Mouse (Mus musculus): ENCODE measurements around the gene Cabp7. TPM values are rescaled to one million over a fixed set of nuclear protein-coding genes. Genes with fewer than 3 reads are reported as not detected.

Cabp7 gene
- 2.3 and 2.7 TPM in 2 replicates for polyA plus RNA-seq (2015; fragmentation: Nextera tagmentation; extraction: Ambion mirVana)

DNA sequence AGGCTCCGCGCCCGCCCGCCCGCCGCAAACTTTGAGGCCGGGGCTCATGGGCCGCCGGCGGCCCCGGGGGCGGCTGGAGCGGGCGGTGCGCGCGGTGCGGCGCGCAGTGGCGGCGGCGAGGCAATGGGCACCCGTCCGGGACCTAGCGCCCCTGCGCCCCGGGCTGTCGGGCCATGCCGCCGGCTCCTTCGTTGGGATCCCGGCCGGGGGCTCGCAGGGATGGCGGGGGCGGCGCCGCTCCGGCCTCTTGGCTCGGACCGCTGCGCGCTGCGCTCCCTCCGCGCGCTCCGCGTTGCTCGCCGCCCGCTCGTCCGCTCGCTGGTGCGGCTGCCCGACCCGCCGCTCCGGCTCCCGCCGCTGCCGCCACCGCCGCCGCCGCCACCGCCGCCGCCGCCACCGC is at the start of gene Cabp7:
TSS of gene Cabp7 (minus strand) at position 46 of the 400 bp plus-strand sequence.
- Histone ChIP-seq H3K27ac (replicated peaks) (no peak within 1 kb of the TSS), H3K4me2 (peak within 1 kb of the TSS; percentile 100), H3K9ac (peak within 1 kb of the TSS; percentile 56), H3K4me3 (peak within 1 kb of the TSS; percentile 61), H3K4me1 (replicated peaks) (peaks cover 32% of the 10 kb centered on the region), H3K27me3 (peaks cover 52% of the 10 kb centered on the region), H3K9me3 (no peaks in the 10 kb centered on the region), H3K36me3 (no peaks in the 10 kb centered on the region)
- 0% methylated on average over 9 of the region's 73 CpGs for WGBS
- ATAC-seq (ENCODE audit: low FRiP score, low read depth), result peak; percentile 20; the same call in 1 of the 2 replicates

DNA sequence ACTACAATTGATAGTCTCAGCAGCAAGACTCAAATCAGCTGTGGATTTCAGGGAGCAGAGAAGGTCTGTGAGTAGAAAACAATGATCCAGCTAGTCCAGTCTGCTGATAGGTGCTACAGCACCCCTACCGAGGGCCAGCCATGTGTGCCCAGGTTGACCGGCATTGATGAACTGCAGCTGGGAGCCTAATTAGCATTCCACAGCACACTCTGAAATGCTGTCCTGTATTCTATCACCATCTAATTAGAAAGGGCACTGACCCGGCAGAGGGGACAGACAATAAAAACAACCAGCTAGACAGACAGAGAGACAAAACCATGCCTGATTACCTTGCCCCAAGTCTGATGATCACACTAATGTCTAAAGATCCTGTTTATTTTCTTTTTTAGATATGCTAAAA is 46.4 kb upstream of the Cabp7 start:
- H3K27ac ChIP-seq (replicated peaks), result no peak overlapping the region
- H3K36me3 ChIP-seq, result peaks cover 15% of the 10 kb centered on the region; the same call in 1 of the 2 replicates
- H3K9ac ChIP-seq, result no peak overlapping the region
- H3K9me3 ChIP-seq, result no peaks in the 10 kb centered on the region
- ATAC-seq (ENCODE audit: low FRiP score, low read depth), result no peak
- no peak overlapping the region for H3K4me3 ChIP-seq
- 32% methylated on average over 3 of the region's 3 CpGs for WGBS
- no peak overlapping the region for H3K4me2 ChIP-seq
- no peaks in the 10 kb centered on the region for H3K27me3 ChIP-seq
- H3K4me1 ChIP-seq (replicated peaks), result peaks cover 13% of the 10 kb centered on the region

DNA sequence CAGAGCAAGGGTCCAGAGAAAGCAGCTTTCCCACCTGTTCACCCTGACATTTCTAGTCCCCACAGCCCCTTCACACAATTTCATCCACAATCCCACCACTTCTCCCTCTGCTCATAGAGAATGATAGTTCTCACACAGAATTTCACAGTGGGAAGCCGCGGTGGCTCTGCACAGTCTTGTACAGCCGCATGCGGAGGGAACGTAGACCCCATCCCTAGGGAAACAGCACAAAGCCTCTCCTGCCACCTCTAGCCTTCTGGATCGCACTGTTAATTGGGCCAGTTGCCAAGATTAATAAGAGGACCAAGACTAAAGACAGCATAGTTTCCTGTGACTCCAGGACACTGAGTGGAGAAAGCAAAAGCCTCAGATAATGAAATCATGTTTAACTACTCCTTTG is 45.0 kb upstream of the Cabp7 start:
- Histone ChIP-seq H3K9me3 (no peaks in the 10 kb centered on the region), H3K27ac (replicated peaks) (no peak overlapping the region), H3K4me1 (replicated peaks) (peaks cover 13% of the 10 kb centered on the region), H3K27me3 (no peaks in the 10 kb centered on the region), H3K4me3 (no peak overlapping the region), H3K4me2 (no peak overlapping the region), H3K9ac (no peak overlapping the region), H3K36me3 (peaks cover 20% of the 10 kb centered on the region)
- WGBS, result 22% methylated on average over 6 of the region's 6 CpGs
- ATAC-seq (ENCODE audit: low FRiP score, low read depth), result peak; percentile 73

GRCm38 (mm10) chr11:4789691-4790090 is 43.1 kb upstream of the Cabp7 start:
- H3K36me3 ChIP-seq, result peaks cover 27% of the 10 kb centered on the region
- no peak for ATAC-seq (ENCODE audit: low FRiP score, low read depth)

GRCm38 (mm10) chr11:4784629-4785142 is 38.1 kb upstream of the Cabp7 start:
- no peak overlapping the region for H3K27ac ChIP-seq (replicated peaks)
- no peak for ATAC-seq (ENCODE audit: low FRiP score, low read depth)
- H3K36me3 ChIP-seq, result peaks cover 51% of the 10 kb centered on the region
- H3K27me3 ChIP-seq, result no peaks in the 10 kb centered on the region
- no peaks in the 10 kb centered on the region for H3K4me1 ChIP-seq (replicated peaks)
- H3K9me3 ChIP-seq, result no peaks in the 10 kb centered on the region
- no peak overlapping the region for H3K4me2 ChIP-seq
- no peak overlapping the region for H3K4me3 ChIP-seq
- 90% methylated on average over 5 of the region's 5 CpGs for WGBS
- no peak overlapping the region for H3K9ac ChIP-seq

More at GRCm38 (mm10) chr11:4789691-4790090, 43.1 kb upstream of the Cabp7 start:
- H3K27ac ChIP-seq (replicated peaks), result no peak overlapping the region
- H3K9me3 ChIP-seq, result no peaks in the 10 kb centered on the region
- H3K27me3 ChIP-seq, result no peaks in the 10 kb centered on the region
- H3K9ac ChIP-seq, result no peak overlapping the region
- H3K4me1 ChIP-seq (replicated peaks), result peaks cover 13% of the 10 kb centered on the region
- 82% methylated on average over 5 of the region's 5 CpGs for WGBS
- H3K4me3 ChIP-seq, result no peak overlapping the region
- no peak overlapping the region for H3K4me2 ChIP-seq

DNA sequence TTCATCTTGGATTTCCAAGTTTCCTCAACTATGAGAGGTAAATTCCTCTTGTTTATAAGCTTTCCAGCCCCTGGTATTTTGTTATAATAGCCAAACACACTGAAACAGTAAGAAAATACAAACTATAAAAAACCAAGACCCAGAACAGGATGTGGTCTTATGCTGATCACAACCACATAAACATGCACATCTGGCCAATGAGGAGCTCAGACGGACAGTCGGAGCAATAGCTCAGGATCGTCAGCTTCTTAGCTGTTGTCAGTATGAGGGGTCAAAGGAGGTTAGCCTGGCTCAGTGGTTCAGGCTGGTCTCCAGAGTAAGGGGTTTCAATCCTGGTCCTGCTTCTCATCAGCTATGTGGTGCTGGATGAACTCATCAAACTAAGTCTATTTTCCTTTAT is 36.5 kb upstream of the Cabp7 start:
- WGBS, result 87% methylated on average over 3 of the region's 3 CpGs
- no peaks in the 10 kb centered on the region for H3K4me1 ChIP-seq (replicated peaks)
- no peak overlapping the region for H3K9ac ChIP-seq
- ATAC-seq (ENCODE audit: low FRiP score, low read depth), result no peak
- peaks cover 54% of the 10 kb centered on the region for H3K36me3 ChIP-seq
- no peak overlapping the region for H3K4me3 ChIP-seq
- H3K4me2 ChIP-seq, result no peak overlapping the region
- no peak overlapping the region for H3K27ac ChIP-seq (replicated peaks)
- H3K27me3 ChIP-seq, result no peaks in the 10 kb centered on the region
- H3K9me3 ChIP-seq, result no peaks in the 10 kb centered on the region

DNA sequence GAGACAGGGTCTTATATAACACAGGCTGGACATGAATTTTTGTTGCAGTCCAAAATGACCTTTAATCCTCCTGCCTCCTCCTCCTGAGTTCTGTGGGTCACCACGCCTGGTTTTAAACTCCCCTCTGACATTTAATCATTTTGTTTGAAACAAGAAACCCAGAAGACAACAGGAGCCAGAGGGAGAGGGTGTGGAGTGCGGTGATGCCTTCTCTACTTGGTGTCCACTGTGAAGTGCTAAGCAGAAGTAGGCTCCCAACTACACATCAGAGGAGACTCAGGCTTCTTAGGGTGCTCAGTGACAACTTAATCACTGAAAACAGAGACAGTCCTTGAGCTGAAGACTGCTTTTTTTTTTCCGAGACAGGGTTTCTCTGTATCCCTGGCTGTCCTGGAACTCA is 34.3 kb upstream of the Cabp7 start:
- no peak overlapping the region for H3K27ac ChIP-seq (replicated peaks)
- H3K4me2 ChIP-seq, result no peak overlapping the region
- no peak overlapping the region for H3K4me3 ChIP-seq
- WGBS, result 86% methylated on average over 3 of the region's 3 CpGs
- H3K36me3 ChIP-seq, result peaks cover 42% of the 10 kb centered on the region
- H3K9ac ChIP-seq, result no peak overlapping the region
- H3K27me3 ChIP-seq, result no peaks in the 10 kb centered on the region
- no peak for ATAC-seq (ENCODE audit: low FRiP score, low read depth)
- no peaks in the 10 kb centered on the region for H3K9me3 ChIP-seq
- no peaks in the 10 kb centered on the region for H3K4me1 ChIP-seq (replicated peaks)

- WGBS, result 27% methylated on average over 3 of the region's 3 CpGs
- no peak for ATAC-seq (ENCODE audit: low FRiP score, low read depth)
These were observed 26.3 kb upstream of the Cabp7 start for GRCm38 (mm10) chr11:4772925-4773324.

GRCm38 (mm10) chr11:4771756-4772155 is 25.2 kb upstream of the Cabp7 start:
- Histone ChIP-seq H3K4me2 (no peak overlapping the region), H3K9me3 (no peaks in the 10 kb centered on the region), H3K36me3 (no peaks in the 10 kb centered on the region), H3K4me3 (no peak overlapping the region), H3K9ac (no peak overlapping the region), H3K4me1 (replicated peaks) (peaks cover 22% of the 10 kb centered on the region), H3K27me3 (no peaks in the 10 kb centered on the region), H3K27ac (replicated peaks) (no peak overlapping the region)
- WGBS, result 67% methylated on average over 7 of the region's 7 CpGs
- no peak for ATAC-seq (ENCODE audit: low FRiP score, low read depth)

More at GRCm38 (mm10) chr11:4772925-4773324, 26.3 kb upstream of the Cabp7 start:
- no peak overlapping the region for H3K4me3 ChIP-seq
- H3K9me3 ChIP-seq, result no peaks in the 10 kb centered on the region
- H3K9ac ChIP-seq, result no peak overlapping the region
- 0 out of 2 replicates have a peak overlapping the region, but pooled peaks have one; percentile 41 for H3K27ac ChIP-seq (replicated peaks)
- H3K27me3 ChIP-seq, result no peaks in the 10 kb centered on the region
- H3K4me2 ChIP-seq, result no peak overlapping the region
- H3K4me1 ChIP-seq (replicated peaks), result peaks cover 22% of the 10 kb centered on the region
- no peaks in the 10 kb centered on the region for H3K36me3 ChIP-seq

- Histone ChIP-seq H3K4me2 (no peak overlapping the region), H3K9ac (no peak overlapping the region), H3K27ac (replicated peaks) (no peak overlapping the region), H3K9me3 (no peaks in the 10 kb centered on the region), H3K36me3 (no peaks in the 10 kb centered on the region), H3K27me3 (no peaks in the 10 kb centered on the region), H3K4me1 (replicated peaks) (peaks cover 22% of the 10 kb centered on the region), H3K4me3 (no peak overlapping the region)
- WGBS, result 94% methylated on average over 6 of the region's 6 CpGs
- ATAC-seq (ENCODE audit: low FRiP score, low read depth), result no peak
These were observed 23.3 kb upstream of the Cabp7 start for GRCm38 (mm10) chr11:4769881-4770280.

DNA sequence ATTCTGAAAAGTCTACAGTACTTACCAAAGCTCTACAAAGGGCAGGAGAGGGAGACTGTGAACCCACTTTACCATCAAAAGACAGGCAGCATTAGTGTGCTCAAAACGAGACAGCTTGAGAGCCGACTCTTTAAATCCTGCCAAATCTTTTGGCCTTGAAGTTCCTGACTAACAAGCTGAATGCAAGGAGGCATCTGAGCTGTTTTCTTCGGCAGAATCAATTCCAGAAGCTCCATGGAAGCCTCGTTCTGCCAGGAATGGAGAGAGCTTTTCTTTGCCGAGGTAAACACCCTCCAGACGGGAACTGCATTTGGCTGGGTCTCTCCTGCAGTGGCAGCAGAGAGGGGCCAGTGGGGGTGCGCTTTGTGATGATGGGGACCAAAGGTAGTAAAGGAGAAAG is 22.7 kb upstream of the Cabp7 start:
- Histone ChIP-seq H3K9ac (no peak overlapping the region), H3K36me3 (no peaks in the 10 kb centered on the region), H3K9me3 (no peaks in the 10 kb centered on the region), H3K4me3 (no peak overlapping the region), H3K4me1 (replicated peaks) (peaks cover 18% of the 10 kb centered on the region), H3K27me3 (no peaks in the 10 kb centered on the region), H3K4me2 (no peak overlapping the region), H3K27ac (replicated peaks) (no peak overlapping the region)
- 74% methylated on average over 7 of the region's 7 CpGs for WGBS
- ATAC-seq (ENCODE audit: low FRiP score, low read depth), result no peak

DNA sequence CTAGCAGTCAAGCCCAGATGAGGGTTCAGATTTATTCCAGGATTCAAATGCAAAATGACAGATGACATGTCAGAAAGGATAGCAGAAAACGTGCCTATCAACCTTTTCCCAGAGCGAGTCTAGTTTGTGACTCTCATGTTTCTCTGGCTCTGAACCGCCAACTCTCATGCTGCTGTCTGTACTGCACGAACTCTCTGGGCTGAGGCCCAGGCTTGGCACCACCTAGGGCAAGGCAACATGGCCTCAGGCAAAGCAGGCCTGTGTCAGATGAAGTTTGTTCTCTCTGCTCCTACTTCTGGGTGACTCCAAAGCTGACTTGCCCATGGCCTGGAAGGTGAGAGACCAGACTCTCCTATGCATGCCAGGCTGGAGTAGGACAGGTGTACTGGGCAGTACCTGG is 21.8 kb upstream of the Cabp7 start:
- Histone ChIP-seq H3K4me1 (replicated peaks) (peaks cover 13% of the 10 kb centered on the region), H3K4me2 (no peak overlapping the region), H3K9me3 (no peaks in the 10 kb centered on the region), H3K36me3 (no peaks in the 10 kb centered on the region), H3K4me3 (no peak overlapping the region), H3K9ac (no peak overlapping the region), H3K27ac (replicated peaks) (no peak overlapping the region), H3K27me3 (no peaks in the 10 kb centered on the region)
- WGBS, result 88% methylated on average over 4 of the region's 4 CpGs
- ATAC-seq (ENCODE audit: low FRiP score, low read depth), result no peak

- H3K27ac ChIP-seq (replicated peaks), result no peak overlapping the region
- H3K4me1 ChIP-seq (replicated peaks), result peaks cover 32% of the 10 kb centered on the region
- WGBS, result 59% methylated on average over 5 of the region's 5 CpGs
- H3K4me3 ChIP-seq, result no peak overlapping the region
- H3K9ac ChIP-seq, result no peak overlapping the region
- H3K36me3 ChIP-seq, result no peaks in the 10 kb centered on the region
- no peaks in the 10 kb centered on the region for H3K27me3 ChIP-seq
- H3K9me3 ChIP-seq, result no peaks in the 10 kb centered on the region
- ATAC-seq (ENCODE audit: low FRiP score, low read depth), result no peak
- no peak overlapping the region for H3K4me2 ChIP-seq
These were observed 17.9 kb upstream of the Cabp7 start for GRCm38 (mm10) chr11:4764476-4764875.

Measured in hindbrain, embryonic 15.5 days (tissue).